Mouse (Mus musculus): ENCODE results near the gene Abi3.

The Abi3 gene

DNA sequence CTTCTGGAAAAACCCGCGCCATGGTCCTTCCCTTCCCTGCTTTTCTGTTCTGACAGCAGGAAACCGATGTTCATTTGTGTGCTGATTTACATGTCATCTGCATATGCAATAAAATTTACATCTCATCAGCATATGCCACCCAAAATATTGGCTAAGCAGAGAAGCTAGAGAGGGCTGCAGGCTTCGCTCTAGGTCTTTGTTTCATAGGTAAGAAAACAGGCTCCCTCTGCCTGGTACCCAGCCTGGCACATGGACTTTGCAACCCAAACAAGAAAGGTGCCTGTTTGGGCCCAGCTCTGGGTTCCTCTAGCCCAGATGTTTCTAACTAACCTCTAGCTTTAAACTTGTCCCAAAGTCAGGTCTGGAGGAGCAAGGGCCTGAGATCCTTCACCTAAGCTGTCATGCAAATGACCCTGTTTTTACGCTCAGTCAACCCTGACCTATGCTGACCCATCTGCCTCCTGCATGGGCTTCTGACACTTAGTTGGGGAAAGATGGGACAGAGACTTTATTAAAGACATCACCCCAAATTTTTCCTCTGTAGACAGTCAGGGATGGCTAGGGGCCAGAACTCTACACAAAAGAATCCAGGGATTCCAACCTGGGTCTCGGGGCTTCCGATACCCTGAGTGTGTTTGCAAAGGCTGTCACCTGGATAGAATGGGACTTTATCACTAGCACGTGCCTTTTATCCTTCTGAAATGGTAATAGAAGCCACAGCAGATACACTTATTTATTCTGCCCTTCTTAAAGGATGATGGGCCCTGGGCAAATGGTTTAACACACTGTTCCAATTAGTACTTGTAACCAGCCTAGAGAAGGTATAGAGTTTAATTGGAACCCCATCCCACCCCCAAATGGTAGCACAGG is 3.0 kb downstream of the Abi3 start:
- in situ Hi-C loops (cut with MboI) = no loop called here

- in situ Hi-C loops (cut with MboI) = no loop called here
These were observed 3.7 kb downstream of the Abi3 start for GRCm38 (mm10) chr11:95838598-95838997.

DNA sequence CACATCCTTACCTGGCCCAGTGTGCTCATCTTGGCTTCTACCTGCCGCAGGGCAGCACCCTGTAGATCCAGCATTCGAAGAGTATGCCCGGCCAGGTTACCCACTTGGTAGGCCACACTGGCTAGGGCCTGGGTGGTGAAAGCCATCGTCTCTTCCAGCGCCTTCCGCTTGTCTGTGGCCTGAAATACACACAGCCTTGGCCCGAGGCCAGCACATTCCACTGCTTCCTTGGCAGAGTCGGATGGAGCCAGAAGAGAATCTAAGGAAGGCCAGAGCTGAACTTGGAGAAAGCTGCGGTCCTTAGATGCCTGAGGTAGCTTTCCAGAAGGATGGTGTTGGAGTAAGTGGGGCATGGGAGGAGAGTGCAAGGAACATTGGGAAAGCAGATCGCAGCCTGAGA is 5.2 kb downstream of the Abi3 start, which contains the start of gene Gngt2:
Gngt2 (plus strand) TSS at position 158 of the 400 bp plus-strand sequence.
- in situ Hi-C loops (cut with MboI) = no loop called here

DNA sequence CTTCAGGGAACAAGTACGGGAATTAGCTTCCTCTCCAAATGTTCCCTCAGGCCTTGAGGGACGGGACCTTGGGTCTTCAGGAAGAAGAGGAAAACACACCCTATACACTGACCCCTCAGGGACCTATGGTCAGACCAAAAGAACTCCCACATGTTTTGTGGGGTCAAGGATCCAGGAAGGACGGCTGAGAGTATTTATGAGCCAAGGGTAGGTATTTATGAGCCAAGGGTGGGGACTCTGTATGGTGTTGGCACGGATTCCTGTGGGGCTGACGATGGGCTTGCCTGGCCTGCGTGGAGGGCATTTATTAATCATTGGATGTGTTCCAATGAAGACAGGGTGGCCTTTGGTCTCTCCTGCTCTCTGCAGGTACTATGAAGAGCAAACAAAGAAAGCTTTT is 5.8 kb downstream of the Abi3 start:
- in situ Hi-C loops (cut with MboI) = no loop called here

GRCm38 (mm10) chr11:95835832-95836231 is 6.4 kb downstream of the Abi3 start:
- in situ Hi-C loops (cut with MboI) = no loop called here

GRCm38 (mm10) chr11:95834742-95835710 is 7.2 kb downstream of the Abi3 start:
- in situ Hi-C loops (cut with MboI) = no loop called here

DNA sequence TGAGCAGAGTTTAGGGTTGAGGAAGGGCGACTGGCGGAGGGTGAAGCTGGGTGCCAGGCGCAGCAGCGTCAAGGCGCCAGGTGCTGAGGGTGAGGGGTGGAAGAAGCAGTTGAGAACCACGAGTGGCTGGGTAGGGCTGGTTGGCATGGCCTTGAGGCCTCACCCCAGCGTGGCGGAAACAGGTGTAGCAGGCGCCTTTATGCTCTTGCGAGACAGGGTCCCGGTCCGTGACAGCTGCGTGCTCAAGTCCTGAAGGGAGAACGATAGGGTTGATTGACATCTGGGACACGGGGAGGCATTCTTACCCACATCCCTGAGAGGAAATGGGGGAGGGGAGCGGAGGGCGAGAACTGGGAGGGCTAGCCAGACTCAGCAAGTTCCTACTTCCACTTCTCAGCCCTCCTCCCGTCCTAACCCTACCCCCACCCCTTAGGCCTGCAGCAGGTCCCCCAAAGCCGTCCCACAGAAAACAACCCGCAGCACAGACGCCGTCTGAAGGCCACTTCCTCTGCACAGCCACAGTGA is 8.1 kb downstream of the Abi3 start:
- in situ Hi-C loops (cut with MboI) = no loop called here

GRCm38 (mm10) chr11:95833631-95834142 is 8.6 kb downstream of the Abi3 start:
- in situ Hi-C loops (cut with MboI) = no loop called here

DNA sequence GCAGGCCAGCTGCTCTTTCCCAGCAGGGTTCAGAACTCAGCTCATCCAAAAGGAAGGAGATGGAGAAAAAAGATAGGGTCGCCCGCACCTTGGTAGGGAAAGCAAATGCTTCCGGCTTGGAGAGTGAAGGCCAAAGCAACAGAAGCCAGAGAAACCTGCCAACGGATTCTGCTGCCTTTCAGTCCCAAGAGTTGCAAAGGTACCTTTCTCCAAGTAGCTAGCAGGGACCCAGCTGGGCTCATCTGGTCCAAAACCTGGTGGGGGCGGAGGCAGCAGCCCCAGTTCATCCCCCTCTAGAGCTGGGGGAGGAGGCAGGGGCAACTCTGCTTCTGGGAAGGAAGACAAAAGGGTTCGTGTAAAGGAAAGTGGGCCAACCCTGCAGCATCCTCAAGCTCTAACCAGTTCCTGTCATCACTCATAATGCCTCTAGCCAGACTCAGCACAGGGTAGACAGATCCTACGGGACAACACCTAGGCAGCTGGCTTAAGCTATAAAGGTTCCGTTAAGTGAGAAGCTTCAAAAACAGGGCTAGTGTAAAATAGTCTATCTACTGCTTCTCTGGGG is 9.2 kb downstream of the Abi3 start:
- in situ Hi-C loops (cut with MboI) = no loop called here

- in situ Hi-C loops (cut with MboI) = no loop called here
These were observed 9.9 kb downstream of the Abi3 start for GRCm38 (mm10) chr11:95832129-95833005.

GRCm38 (mm10) chr11:95831641-95832040 is 10.6 kb downstream of the Abi3 start:
- in situ Hi-C loops (cut with MboI) = no loop called here

- in situ Hi-C loops (cut with MboI) = no loop called here
These were observed 11.0 kb downstream of the Abi3 start for GRCm38 (mm10) chr11:95831276-95831619.

GRCm38 (mm10) chr11:95830411-95831275 is 11.6 kb downstream of the Abi3 start:
- in situ Hi-C loops (cut with MboI) = no loop called here

DNA sequence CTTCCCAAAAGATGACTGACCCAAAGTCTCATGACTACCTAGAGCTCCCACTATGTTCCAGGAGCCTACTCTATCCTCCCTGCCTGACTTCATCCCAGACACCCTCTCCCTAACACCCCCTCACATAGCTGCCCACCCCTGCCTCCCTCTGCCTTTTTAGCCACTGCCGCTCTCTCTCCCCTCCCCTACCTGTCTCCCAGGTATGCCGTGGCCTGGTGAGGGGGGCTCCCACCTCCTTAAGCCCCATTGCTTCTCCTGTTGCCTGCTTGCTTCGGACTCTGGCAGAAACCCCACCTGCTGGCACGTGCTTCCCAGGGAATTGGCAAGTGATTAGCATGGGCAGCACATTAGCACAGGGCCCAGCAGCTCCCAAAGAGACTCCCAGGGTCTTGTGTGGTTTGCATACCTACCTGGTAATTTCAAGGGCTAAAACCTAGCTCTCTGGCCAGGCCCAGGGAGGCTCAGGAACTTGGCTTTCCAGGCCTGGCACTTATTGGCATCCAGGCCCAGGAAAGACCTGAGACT is 12.7 kb downstream of the Abi3 start:
- in situ Hi-C loops (cut with MboI) = no loop called here

- in situ Hi-C loops (cut with MboI) = no loop called here
These were observed 13.9 kb downstream of the Abi3 start for GRCm38 (mm10) chr11:95828181-95828964.

DNA sequence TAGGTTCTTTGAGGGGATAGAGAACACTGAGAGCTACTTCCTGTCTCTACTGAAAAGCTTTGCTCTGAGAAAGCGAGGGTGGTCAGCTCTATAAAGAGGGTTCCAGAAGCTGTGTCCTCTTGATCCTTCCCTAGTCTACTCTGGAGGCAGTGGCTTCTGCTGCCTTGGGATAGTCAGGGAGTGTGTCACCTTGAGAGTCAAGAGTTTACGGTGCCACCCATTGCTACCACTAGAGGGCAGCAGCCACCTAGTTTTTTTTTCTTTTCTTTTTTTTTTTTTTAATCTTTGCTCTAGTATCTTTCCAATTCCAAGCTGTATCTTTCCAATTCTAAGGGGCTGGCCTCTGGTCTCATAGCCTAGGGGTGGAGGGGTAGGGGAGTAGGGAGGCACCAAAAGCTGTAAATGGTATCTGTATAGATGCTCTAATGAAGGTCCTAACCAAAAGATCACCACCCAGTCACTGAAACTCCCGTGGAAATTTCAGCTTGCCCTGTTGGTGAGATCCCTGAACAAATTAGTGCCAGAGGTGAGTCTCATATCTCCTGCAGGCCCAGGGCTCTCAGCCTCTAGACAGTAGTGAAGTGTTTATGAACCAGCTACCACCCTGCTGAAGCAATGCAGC is 14.7 kb downstream of the Abi3 start:
- in situ Hi-C loops (cut with MboI) = no loop called here

DNA sequence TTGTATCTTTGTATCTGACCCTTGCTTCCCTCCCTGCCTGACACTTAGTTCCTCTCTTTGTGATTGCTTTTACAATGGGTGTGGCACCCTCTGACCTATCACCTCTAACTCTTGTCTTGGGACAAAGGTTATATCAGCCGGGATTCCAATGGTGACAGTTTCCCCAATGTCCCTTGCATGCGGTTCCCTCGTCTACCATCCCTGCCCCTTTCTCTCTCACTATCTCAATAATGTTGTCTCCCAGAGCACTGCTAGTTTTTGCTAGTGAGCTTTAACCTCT is 15.2 kb downstream of the Abi3 start:
- in situ Hi-C loops (cut with MboI) = no loop called here

DNA sequence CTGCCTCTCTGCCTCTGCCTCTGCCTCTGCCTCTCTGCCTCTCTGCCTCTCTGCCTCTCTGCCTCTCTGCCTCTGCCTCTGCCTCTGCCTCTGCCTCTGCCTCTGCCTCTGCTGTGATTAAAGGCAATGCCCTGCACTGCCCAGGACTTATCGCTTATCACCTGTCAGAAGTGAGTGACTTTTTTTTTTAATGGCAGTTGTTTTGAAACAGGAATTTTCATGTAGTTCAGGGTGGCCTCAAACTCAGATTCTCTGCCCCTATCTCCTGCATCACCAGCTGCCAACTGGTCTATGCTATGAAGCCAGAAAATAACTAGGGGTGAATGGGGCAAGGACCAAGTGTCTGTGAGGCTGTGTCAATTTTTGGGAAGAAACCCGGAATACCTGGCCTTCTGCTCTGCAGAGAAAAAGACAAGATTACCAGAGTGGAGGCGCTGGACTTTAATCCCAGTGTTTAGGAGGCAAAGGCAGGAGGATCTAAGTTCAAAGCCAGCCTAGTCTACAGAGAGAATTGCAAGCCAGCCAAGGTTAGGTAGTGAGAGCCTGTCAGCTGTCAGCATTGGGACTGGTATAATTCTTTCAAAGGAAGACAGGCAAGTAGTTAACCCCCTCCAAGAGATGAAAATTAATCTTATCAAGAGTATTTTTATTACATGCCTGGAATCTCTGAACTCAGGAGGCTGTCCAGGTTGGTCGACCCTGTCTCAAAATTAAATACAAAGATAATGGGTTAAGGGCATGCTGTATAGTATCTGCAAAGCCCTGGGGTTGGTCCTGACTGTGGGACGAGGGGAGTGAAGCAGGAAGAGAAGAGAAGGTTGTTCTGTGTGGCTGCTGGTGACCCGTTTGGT is 15.7 kb downstream of the Abi3 start:
- in situ Hi-C loops (cut with MboI) = no loop called here
